Mouse (Mus musculus): ENCODE measurements around the gene Ptprd.

- TF ChIP-seq POLR2A (IDR thresholded peaks at IDR 0.05; ENCODE audit: borderline replicate concordance, insufficient read depth, low read length) (no peak), CTCF (IDR thresholded peaks at IDR 0.05; ENCODE audit: borderline replicate concordance, insufficient read depth, low read depth, low read length) (no peak)
Observed at GRCm38 (mm10) chr4:76405862-76406454, 1805.8 kb downstream of the Ptprd start.
